8 mouse cellular contexts compared by ENCODE assay signal in genomic region chr4:156026013-156026412, GRCm38 (mm10). TPM values are rescaled to one million over a fixed set of nuclear protein-coding genes. Genes with fewer than 3 reads are reported as not detected.
A peak's percentile ranks its signal among the peaks of the same experiment; 100 is the strongest.
DNase-seq lines count a peak whose midpoint lies in the region; ATAC-seq and TF ChIP-seq lines count a peak whose summit lies in the region.

TSS of gene Tnfrsf18 (plus strand) at chr4:156026164.

- no peaks in the 10 kb centered on the region for H3K9me3 ChIP-seq in MEL (replicated peaks; ENCODE audit: insufficient read depth, low read length)
- no peaks in the 10 kb centered on the region for H3K9me3 ChIP-seq in heart, embryonic 13.5 days

- TF ChIP-seq EP300 in MEL (IDR thresholded peaks at IDR 0.05; ENCODE audit: low read depth in 1 of 2, low read length in 2 of 2): peak; percentile 34 to 47; a peak in 2 of 4 replicates

- peak; percentile 39 for DNase-seq in gastrocnemius, postnatal 14 days
- DNase-seq in gastrocnemius, postnatal 36 days: no peak
- DNase-seq in MEL (ENCODE audit: low read depth, low spot score): peak; percentile 89
- peak; percentile 29 to 52 for DNase-seq in layer of hippocampus, postnatal 36 days
- peak; percentile 57 to 70 for DNase-seq in urinary bladder, postnatal 36 days (ENCODE audit: low spot score in 2 of 2)
- no peak for DNase-seq in gastrocnemius, adult 18-20 months (ENCODE audit: low spot score)

- peak within 1 kb of the TSS; percentile 69 for H3K27ac ChIP-seq in MEL (ENCODE audit: control insufficient read depth, low read depth, low read length)
- H3K27ac ChIP-seq in heart, embryonic 13.5 days (replicated peaks): peak within 1 kb of the TSS; percentile 55

- peaks cover 0 to 23% of the 10 kb centered on the region in 2 experiments; a peak in 2 of 4 replicates for H3K36me3 ChIP-seq in MEL (ENCODE audit: control insufficient read depth in 1 of 2, insufficient read depth in 2 of 2, low read length in 2 of 2)
- peaks cover 39% of the 10 kb centered on the region for H3K36me3 ChIP-seq in heart, embryonic 13.5 days

- 20% methylated on average over 4 of the region's 4 CpGs for WGBS in heart, embryonic 13.5 days

- H3K79me2 ChIP-seq in MEL (ENCODE audit: control insufficient read depth, insufficient read depth, low read length, poor library complexity): no peaks in the 10 kb centered on the region

- peak in 1 of 3 experiments; percentile 11; a peak in 1 of 6 replicates for TF ChIP-seq CTCF in MEL (IDR thresholded peaks at IDR 0.05 in 2 of 3, conservative IDR thresholded peaks at IDR 0.05 in 1 of 3; ENCODE audit: control insufficient read depth in 1 of 3, insufficient read depth in 1 of 3, low read depth in 2 of 3, low read length in 3 of 3, poor library complexity in 1 of 3, severe bottlenecking in 1 of 3)

- H3K9ac ChIP-seq in MEL (ENCODE audit: control insufficient read depth, low read depth, low read length, poor library complexity, severe bottlenecking): peak within 1 kb of the TSS; percentile 62
- H3K9ac ChIP-seq in heart, embryonic 13.5 days: peak within 1 kb of the TSS; percentile 12; the same call in 1 of the 2 replicates

- TF ChIP-seq POLR2A in MEL (IDR thresholded peaks at IDR 0.05; ENCODE audit: control insufficient read depth in 1 of 2, insufficient read depth in 1 of 2, low read depth in 1 of 2, low read length in 2 of 2, poor library complexity in 1 of 2): peak; percentile 18 to 60; a peak in 2 of 4 replicates

- intact Hi-C loops in gastrocnemius, postnatal 14 days (cut with DNase I; ENCODE audit: low total_unique reads): no loop called here
- intact Hi-C loops in gastrocnemius, postnatal 36 days (cut with DNase I): no loop called here

- H3K4me1 ChIP-seq in MEL (ENCODE audit: control insufficient read depth in 1 of 2, insufficient read depth in 2 of 2, low read length in 2 of 2): peaks cover 8 to 32% of the 10 kb centered on the region in 2 experiments
- peaks cover 32% of the 10 kb centered on the region for H3K4me1 ChIP-seq in heart, embryonic 13.5 days

- 0 out of 2 replicates have a peak within 1 kb of the TSS, but pooled peaks have one; percentile 1 for H3K4me2 ChIP-seq in heart, embryonic 13.5 days

- peak; percentile 13 for TF ChIP-seq RAD21 in MEL (IDR thresholded peaks at IDR 0.05; ENCODE audit: low read depth, low read length)

- 0 out of 2 replicates have a peak, but pooled peaks have one; percentile 18 for ATAC-seq in heart, embryonic 13.5 days (ENCODE audit: extremely low read depth, insufficient number of reproducible peaks, low FRiP score, low TSS enrichment)
- peak; percentile 47 for ATAC-seq in neutrophil, adult 5-6 weeks (ENCODE audit: extremely low read depth, insufficient number of reproducible peaks, low FRiP score, poor library complexity, severe bottlenecking)

- peak within 1 kb of the TSS; percentile 44 to 45 for H3K4me3 ChIP-seq in MEL (ENCODE audit: control insufficient read depth in 1 of 2, insufficient read depth in 1 of 2, low read depth in 2 of 2, low read length in 2 of 2)
- H3K4me3 ChIP-seq in heart, embryonic 13.5 days: no peak within 1 kb of the TSS

- H3K27me3 ChIP-seq in MEL (ENCODE audit: control insufficient read depth in 1 of 2, insufficient read depth in 2 of 2, low read length in 2 of 2): no peaks in the 10 kb centered on the region
- no peaks in the 10 kb centered on the region for H3K27me3 ChIP-seq in heart, embryonic 13.5 days (replicated peaks)

TF ChIP-seq in MEL, 35 proteins besides CTCF, POLR2A, EP300 and RAD21:
- TF ChIP-seq MAX (IDR thresholded peaks at IDR 0.05; ENCODE audit: low read length): no peak; the same call in 1 of the 2 replicates
- TF ChIP-seq KAT2A (conservative IDR thresholded peaks at IDR 0.05; ENCODE audit: low read depth, low read length): no peak
- no peak for TF ChIP-seq ZNF384 (IDR thresholded peaks at IDR 0.05; ENCODE audit: low read depth, low read length)
- TF ChIP-seq RCOR1 (IDR thresholded peaks at IDR 0.05; ENCODE audit: low read depth, low read length): 0 out of 2 replicates have a peak, but pooled peaks have one; percentile 9
- peak; percentile 4; the same call in 1 of the 2 replicates for TF ChIP-seq SMC3 (IDR thresholded peaks at IDR 0.05; ENCODE audit: low read depth, low read length)
- peak; percentile 71; the same call in 1 of the 2 replicates for TF ChIP-seq MAZ (IDR thresholded peaks at IDR 0.05; ENCODE audit: low read depth, low read length)
- no peak for TF ChIP-seq TCF12 (IDR thresholded peaks at IDR 0.05; ENCODE audit: low read depth, low read length)
- no peak for TF ChIP-seq UBTF (IDR thresholded peaks at IDR 0.05; ENCODE audit: borderline replicate concordance, insufficient read depth, low read depth, low read length)
- TF ChIP-seq NELFE (IDR thresholded peaks at IDR 0.05; ENCODE audit: low read depth, low read length): peak; percentile 34; the same call in 1 of the 2 replicates
- no peak for TF ChIP-seq MYB (IDR thresholded peaks at IDR 0.05; ENCODE audit: low read depth, low read length)
- no peak for TF ChIP-seq GATA1 (IDR thresholded peaks at IDR 0.05; ENCODE audit: low read depth, low read length)
- TF ChIP-seq ZMIZ1 (IDR thresholded peaks at IDR 0.05; ENCODE audit: low read depth, low read length): no peak
- peak; percentile 39; the same call in 1 of the 2 replicates for TF ChIP-seq HCFC1 (IDR thresholded peaks at IDR 0.05; ENCODE audit: low read depth, low read length)
- TF ChIP-seq SIN3A (IDR thresholded peaks at IDR 0.05; ENCODE audit: low read length): peak; percentile 63
- TF ChIP-seq MXI1 (IDR thresholded peaks at IDR 0.05; ENCODE audit: low read depth, low read length): 0 out of 2 replicates have a peak, but pooled peaks have one; percentile 35
- TF ChIP-seq POLR2AphosphoS2 (IDR thresholded peaks at IDR 0.05; ENCODE audit: low read length): no peak
- TF ChIP-seq USF1 (IDR thresholded peaks at IDR 0.05; ENCODE audit: low read depth, low read length): no peak
- no peak for TF ChIP-seq NRF1 (IDR thresholded peaks at IDR 0.05; ENCODE audit: insufficient read depth, low read depth, low read length, poor library complexity, severe bottlenecking)
- no peak for TF ChIP-seq ELF1 (IDR thresholded peaks at IDR 0.05; ENCODE audit: low read depth, low read length)
- no peak for TF ChIP-seq TAL1 (IDR thresholded peaks at IDR 0.05; ENCODE audit: low read length)
- 0 out of 2 replicates have a peak, but pooled peaks have one; percentile 31 for TF ChIP-seq TBP (IDR thresholded peaks at IDR 0.05; ENCODE audit: low read depth, low read length)
- peak; percentile 53; the same call in 1 of the 2 replicates for TF ChIP-seq ETS1 (IDR thresholded peaks at IDR 0.05; ENCODE audit: low read depth, low read length)
- TF ChIP-seq POLR2AphosphoS5 (IDR thresholded peaks at IDR 0.05; ENCODE audit: borderline replicate concordance, low read depth, low read length): no peak
- TF ChIP-seq E2F4 (IDR thresholded peaks at IDR 0.05; ENCODE audit: borderline replicate concordance, low read depth, low read length): no peak
- TF ChIP-seq MEF2A (IDR thresholded peaks at IDR 0.05; ENCODE audit: extremely low read depth, insufficient replicate concordance, low read depth, low read length, poor library complexity, severe bottlenecking): no peak

RNA-seq across cellular contexts. Expression of gene Tnfrsf18, which starts in this region (rescaled TPM):
- not detected for total RNA-seq in gastrocnemius, postnatal 14 days (2021)
- total RNA-seq in gastrocnemius, postnatal 36 days (2021): under 1 TPM in 1 of 2 experiments, not detected in 1; 0.48 TPM
- total RNA-seq in MEL (2012; rRNA removed): 13.6 and 16.2 TPM in 2 replicates
- polyA plus RNA-seq in MEL (2012; ENCODE audit: insufficient read depth in 1 of 2, insufficient read length in 2 of 2, low read depth in 1 of 2, low replicate concordance in 2 of 2, missing spikeins in 1 of 2): 1 to 10 TPM in 1 of 2 experiments, not detected in 1; 9.3 TPM
- polyA plus RNA-seq in heart, embryonic 13.5 days (2015; fragmentation: Nextera tagmentation; extraction: Ambion mirVana): 1.9 and 2.0 TPM in 2 replicates
- not detected for total RNA-seq in layer of hippocampus, postnatal 36 days (2021)
- 18.5 and 22.1 TPM in 2 replicates for total RNA-seq in neutrophil, adult 5-6 weeks (2017)
- not detected for total RNA-seq in gastrocnemius, adult 18-20 months (2021)

Comparison
In these comparisons a context has a peak if more than half of its experiments do, and no peak if none do; other contexts are left out.
1. Peak in DNase-seq in gastrocnemius, postnatal 14 days; RNA of the gene not detected or under 1 TPM.
2. Peak in DNase-seq in layer of hippocampus, postnatal 36 days; RNA of the gene not detected or under 1 TPM.
3. DNase-seq: peak in MEL (single experiment) and urinary bladder, postnatal 36 days (2 of 2); none in gastrocnemius, postnatal 36 days (0 of 2) and gastrocnemius, adult 18-20 months (single experiment).